Mouse (Mus musculus) heart, adult 8-10 months (tissue): ENCODE measurements around the gene Plxna4. TPM values are rescaled to one million over a fixed set of nuclear protein-coding genes. Genes with fewer than 3 reads are reported as not detected.
A peak's percentile ranks its signal among the peaks of the same experiment; 100 is the strongest.

Source experiments
- DNase-seq: peaks from one replicate; pipeline ENCODE4 v3.0.0; 2022; ENCODE audit warnings: low spot score
- total RNA-seq, 4 experiments: library from RNA; stranded (reverse); gene quantifications; 2 replicates each; pipeline ENCODE4 v1.2.4; 2022

The Plxna4 gene
- total RNA-seq, 4 experiments from 2014 or later, result 11.5 to 15.2 (median 13.8) TPM

DNA sequence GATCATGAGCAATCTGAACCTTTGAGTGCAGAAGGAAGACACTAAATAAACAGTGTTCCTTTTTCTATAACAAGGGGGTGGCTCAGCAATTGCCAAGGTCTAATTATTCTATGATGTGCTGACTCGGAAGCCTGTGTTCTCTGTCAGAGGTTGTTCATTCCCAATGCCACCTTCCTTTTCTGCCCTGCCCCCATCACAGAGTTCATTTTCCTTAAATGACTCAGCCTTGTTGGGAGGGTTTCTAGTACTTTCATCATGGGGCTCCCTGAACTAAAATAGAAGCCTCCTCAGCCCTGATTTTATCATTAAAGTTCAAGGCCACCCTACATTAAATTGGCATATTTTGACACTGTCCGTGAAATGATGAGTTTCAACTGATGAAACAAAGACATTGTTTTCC, 242.0 kb downstream of the Plxna4 start:
- DNase-seq, result no peak

- DNase-seq, result no peak
These were observed 245.3 kb downstream of the Plxna4 start for GRCm38 (mm10) chr6:32342727-32343126.

DNA sequence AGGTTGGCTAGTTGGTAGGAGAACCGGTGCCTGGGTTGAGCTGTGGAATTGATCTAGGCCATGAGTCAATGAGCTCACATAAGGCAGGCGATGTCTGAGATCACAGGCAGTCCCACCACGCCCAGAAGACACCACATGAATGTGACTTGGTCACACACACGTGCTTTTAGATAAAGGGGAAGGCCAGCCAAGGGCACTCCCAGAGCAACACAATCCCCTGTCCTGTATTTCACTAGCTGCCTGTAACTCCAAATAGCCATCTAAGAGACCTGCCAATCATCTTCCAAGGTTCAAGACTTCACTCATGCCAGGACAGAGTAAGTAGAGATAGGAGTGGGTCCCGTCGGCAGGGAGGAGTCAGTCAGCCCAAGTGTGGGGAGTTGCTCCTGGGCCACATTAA, 245.7 kb downstream of the Plxna4 start:
- DNase-seq, result no peak

- DNase-seq, result no peak
These were observed 249.5 kb downstream of the Plxna4 start for GRCm38 (mm10) chr6:32338416-32338943.

DNA sequence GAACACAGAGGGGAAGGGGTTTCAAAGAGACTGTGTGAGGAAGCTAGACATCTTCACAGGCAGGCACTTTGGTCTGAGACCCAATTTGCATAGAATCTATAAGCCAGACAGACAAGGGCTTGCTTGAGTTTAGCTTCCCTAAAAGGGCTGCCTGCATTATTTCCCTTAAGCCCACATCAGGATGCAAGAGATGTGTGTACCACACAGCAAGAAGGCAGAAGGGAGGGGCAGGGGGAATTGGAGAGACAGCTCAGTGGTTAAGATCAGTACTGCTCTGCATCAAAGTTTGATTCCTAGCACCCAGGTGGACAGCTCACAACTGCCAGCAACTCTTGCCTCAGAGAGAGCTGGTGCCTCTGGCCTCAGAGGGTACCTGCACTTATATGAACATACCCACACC, 256.7 kb downstream of the Plxna4 start:
- DNase-seq, result no peak

GRCm38 (mm10) chr6:32330034-32330795, 257.8 kb downstream of the Plxna4 start:
- DNase-seq, result no peak

- peak; percentile 72 for DNase-seq
These were observed 260.0 kb downstream of the Plxna4 start for GRCm38 (mm10) chr6:32328028-32328427.

DNA sequence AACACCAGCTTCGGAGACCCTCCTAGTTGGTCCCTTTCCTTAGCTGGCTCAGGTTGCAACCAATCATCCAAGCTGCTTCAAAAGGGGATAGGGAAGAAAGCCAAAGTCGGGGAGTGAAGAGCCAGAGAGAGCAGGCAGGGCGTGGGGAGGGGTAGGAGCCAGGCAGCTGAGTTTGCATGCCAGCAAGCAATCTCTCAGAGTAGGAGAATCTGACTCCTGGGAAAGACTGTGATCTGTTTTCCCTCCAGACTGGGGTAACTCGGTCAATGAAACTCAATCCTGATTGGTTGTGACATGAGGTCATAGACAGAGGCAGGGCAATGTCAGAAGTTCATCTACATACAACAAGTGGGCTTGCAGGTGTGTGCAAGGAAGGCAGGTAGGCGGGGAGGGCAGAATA, 260.8 kb downstream of the Plxna4 start:
- DNase-seq, result no peak

DNA sequence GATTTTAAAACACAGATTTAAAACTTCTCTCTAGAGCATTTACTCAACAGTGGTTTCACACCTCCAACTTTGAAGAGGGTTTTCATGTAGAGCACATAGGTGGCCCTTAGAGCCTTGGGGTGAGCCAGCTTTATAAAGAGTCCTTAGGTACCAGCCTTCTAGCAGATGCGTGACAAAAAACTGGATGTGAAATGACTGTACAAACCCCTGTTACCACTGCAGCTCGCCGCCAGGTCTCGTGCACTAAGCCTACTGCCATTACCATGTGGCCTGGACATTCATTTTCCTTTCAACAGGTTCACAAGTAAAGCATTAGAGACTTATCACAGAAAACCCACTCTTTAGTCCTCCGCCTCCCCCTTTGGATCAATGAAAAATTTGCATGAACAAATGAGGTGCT, 261.6 kb downstream of the Plxna4 start:
- no peak for DNase-seq

- DNase-seq, result no peak
These were observed 262.1 kb downstream of the Plxna4 start for GRCm38 (mm10) chr6:32325851-32326250.

DNA sequence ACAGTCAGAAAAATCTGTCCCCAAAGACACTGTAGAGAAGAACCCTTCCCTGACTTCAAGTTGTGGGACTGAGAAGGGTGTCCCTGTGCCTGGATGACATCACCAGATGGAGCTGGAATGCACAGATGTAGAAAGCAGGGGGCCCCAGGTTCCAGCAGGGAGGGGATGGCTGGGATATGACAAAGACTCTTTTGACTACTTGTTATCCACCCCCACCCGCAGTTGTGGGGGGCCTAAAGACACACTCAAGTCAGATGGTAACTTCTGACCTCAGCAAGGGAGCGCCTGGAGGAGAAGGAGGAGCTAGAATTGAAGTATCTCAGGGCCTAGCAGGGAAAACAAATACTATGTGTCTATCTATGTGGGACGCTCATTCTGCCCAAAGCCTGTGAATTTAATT, 266.8 kb downstream of the Plxna4 start:
- DNase-seq, result no peak

- DNase-seq, result no peak
These were observed 267.7 kb downstream of the Plxna4 start for GRCm38 (mm10) chr6:32320254-32320653.

DNA sequence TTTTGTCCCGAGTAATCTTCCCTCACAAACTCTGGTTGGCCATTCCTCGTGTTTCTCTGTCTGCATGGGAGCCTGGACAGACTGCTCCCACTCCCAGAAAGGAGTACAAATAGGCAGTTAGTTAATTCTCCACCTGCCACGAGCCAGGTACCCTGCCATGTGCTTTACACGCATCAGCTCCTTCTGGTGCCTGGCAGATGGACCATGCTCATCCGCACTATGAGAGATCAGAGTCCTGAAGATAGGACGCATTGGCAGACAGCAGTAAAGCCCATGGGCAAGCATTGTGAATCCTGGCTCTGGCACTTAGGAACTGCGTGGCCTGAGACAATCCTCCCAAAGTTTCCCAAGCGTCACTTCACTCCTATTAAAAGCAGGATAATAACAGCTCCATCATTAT, 270.5 kb downstream of the Plxna4 start:
- DNase-seq, result no peak

DNA sequence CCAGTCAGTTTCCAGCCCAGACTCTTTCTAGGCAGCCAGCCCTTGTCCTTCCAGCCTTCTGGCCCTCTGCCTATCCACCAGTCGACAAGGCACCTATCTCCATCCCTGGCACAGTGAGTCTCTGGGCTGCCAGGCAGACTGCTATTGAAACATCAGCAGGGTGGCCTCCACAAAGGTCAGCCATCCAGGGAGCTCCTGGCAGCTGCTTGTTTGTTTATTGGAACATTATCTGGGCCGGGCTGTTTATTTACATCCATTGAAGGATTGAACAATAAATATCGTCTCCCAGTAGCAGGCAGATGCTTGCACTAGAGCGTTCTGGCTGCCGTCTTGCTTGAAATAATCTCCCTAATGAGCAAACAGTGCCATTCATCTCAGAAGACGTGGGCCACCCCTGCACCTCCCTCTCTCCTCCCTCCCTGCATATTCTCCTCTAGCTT, 273.0 kb downstream of the Plxna4 start:
- peak; percentile 37 for DNase-seq

DNA sequence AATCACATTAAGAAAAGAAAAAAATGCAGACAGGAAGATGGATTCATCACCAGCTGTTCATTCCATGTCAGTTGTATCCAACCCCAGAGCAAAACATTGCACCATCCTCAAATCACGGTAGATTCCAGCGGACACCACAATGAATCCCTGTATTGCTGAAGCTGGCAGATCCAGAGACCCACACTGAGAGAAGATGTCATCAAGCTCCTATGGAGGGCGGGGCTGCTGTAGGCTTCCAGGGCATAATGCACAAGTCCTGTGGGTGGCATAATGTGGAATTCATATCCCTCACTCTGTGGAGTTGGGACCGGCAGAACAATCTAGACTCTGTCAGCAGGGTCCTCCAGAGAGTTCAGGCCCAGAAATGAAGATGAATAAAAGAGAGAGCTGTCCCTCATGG, 278.8 kb downstream of the Plxna4 start:
- DNase-seq, result no peak

DNA sequence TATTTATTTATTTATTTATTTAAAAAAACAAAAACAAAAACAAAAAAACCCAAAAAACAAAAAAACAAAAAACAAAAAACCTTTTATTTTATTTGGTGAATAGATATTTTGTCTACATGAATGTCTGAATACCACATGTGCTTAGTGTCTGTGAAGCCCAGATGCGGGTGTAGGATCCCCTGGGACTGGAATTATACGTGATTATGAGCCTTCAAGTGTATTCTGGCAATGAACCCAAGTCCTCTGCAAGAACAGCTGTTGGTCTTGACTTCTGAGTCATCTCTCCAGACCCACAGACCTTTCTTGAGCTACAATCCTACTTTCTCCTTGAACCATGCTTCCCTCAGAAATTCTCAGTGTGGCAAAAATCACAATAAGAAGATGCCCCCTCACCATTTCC, 287.4 kb downstream of the Plxna4 start:
- no peak for DNase-seq

GRCm38 (mm10) chr6:32281457-32281856, 306.5 kb downstream of the Plxna4 start:
- DNase-seq, result no peak

DNA sequence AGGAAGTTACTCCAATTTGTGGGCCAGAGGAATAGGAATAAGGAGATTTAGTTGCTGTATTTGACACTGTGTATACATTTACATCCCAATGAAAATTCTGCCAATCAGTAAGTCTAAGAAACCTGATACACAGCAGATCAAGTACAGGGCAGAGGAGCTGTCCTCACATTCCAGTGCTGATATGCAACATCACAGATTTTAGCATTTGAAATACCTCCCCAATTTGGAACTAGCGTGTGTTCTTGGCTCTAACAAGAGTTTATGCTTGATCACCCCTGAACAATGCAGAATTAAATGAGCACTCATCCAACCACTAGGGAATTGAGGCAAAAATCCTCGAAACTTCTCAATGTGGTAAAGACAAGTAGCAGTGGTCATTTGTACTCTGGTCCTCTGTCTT, 307.3 kb downstream of the Plxna4 start:
- DNase-seq, result no peak

DNA sequence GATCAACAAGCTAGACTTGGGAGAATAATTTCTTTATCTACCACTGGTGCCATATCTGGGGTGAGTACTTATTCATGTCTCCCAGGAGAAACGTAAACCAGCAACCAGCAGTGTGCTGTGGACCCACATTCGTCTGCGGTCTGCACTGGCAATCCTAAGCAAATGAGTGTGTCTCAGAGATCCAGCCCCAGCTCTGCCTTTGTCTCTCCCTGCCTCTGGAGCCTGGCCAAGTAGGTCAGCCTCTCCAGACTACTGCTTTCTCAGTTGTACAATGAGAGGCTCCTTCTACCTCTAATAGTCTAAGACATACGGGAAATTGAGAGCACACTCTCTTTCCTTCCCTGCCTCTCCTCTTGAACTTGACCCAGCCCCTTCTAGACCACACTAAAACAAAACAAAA, 316.5 kb downstream of the Plxna4 start:
- peak; percentile 24 for DNase-seq

DNA sequence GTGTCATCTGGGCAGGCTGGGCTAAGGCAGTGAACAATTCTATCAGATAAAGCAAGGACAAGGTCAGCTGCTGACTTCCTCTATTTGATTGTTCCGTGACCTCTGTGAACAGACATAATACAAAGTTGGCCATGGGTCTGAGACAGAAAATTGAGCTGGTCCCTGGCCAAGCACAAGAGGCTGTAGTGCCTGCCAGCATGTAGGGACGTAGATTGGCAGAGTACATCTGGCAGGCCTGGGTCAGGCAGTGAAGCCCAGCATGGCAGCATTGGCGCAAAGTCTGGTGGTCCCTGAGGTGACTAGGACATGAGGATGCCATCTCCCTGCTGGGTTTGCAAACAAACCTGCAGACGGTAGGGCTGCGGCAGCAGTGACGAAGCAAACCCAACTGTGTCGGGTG, 321.9 kb downstream of the Plxna4 start:
- DNase-seq, result peak; percentile 35

DNA sequence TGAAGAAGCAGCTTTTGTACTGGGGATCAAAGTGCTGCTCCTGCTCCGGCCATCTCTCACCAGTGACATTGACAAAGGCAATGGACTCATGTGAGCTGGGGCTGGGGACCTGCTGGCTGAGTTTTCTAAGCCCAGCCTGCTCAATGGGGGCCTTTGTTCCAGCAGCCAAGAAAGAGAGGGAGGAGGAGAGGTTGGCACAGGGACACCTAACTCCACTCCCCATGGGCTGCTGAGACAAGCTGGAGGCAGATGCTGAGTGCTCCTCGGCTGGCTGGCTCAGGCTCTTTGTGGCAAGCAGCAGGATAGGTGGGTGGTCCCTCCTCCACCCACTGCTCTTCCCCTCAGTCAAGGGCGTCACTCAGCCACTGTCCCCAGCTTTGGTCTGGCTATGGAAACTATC, 326.7 kb downstream of the Plxna4 start:
- no peak for DNase-seq

DNA sequence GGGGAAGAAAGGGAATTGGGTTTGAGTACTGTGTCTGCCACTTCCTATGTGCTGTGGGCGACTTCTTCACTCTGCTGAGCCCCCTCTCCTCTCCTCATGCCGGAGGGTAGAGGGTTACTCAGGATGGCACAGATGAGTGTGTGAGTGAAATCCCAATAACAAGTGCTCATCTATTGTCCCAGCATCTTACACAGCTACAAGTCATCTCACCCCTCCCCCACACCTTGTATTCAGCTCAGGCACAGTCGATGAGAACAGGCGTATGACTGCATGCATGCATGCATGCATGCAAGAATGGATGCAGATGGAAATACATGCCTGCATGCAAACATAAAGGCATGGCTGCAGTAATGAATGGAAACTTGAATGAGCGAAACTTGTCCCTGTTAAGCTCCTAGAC, 327.7 kb downstream of the Plxna4 start:
- no peak for DNase-seq

DNA sequence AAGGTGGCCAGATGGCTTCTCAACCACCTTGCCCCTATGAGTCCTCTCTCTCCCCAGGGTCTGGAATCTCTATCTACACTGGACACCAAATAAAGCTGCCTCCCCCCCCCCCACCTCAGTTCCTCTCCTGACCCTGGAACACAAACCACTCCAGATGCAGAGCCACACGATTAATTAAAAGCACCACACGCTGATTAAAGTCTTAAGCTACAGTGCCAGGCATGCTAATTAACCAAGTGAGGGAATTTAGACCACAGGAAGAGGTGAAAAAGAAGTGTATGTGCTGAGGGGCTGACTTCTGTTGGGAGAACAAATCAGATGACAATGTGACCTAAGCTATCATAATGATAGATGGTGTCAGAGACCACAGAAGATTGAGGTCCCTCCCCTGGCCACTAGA, 332.8 kb downstream of the Plxna4 start:
- DNase-seq, result no peak

- DNase-seq, result no peak
These were observed 335.8 kb downstream of the Plxna4 start for GRCm38 (mm10) chr6:32252168-32252567.
